ENCODE assay signal across 33 mouse cellular contexts in the genomic region with DNA sequence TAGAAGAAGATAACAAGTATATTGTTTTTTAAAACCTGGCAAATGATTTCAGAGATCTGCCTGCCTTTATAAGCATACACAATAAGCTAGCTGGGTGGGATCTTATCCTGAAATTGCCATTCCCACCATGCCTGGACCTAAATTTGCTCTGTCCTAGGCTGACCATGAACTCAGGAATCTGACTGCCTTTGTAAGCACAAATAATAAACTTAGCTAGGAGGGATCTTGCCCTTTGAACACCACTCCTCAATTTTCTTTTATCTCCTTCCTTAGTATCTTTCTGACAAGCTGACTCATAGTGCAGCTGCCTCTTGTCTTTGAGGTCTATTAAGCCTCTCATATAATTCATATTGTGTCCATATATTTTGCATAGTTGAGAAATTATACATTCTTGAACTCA.
"Had no signal": no experiment of that assay in that cellular context is flagged by ENCODE, and none has a peak within 500 bp of the region (broad histone marks: within the 10 kb centered on the region; RNA-seq: fewer than 3 reads in every experiment).

No protein-coding gene starts in this region.

- H3K4me3 ChIP-seq: heart, embryonic 10.5 days; heart, embryonic 12.5 days; heart, embryonic 13.5 days; heart, embryonic 15.5 days; hindbrain, embryonic 10.5 days; hindbrain, embryonic 12.5 days; hindbrain, embryonic 13.5 days; hindbrain, embryonic 15.5 days; kidney, embryonic 15.5 days; layer of hippocampus, adult 2 months; left cerebral cortex, adult 2 months had no signal

- H3K27ac ChIP-seq: heart, embryonic 10.5 days; heart, embryonic 13.5 days; heart, embryonic 15.5 days; hindbrain, embryonic 10.5 days; hindbrain, embryonic 12.5 days; hindbrain, embryonic 13.5 days; hindbrain, embryonic 14.5 days; hindbrain, embryonic 15.5 days; hindbrain, postnatal 0 days; kidney, embryonic 15.5 days; kidney, postnatal 0 days; layer of hippocampus, adult 2 months; left cerebral cortex, adult 2 months had no signal

- H3K36me3 ChIP-seq: heart, embryonic 10.5 days; heart, embryonic 12.5 days; heart, embryonic 15.5 days; hindbrain, embryonic 10.5 days; hindbrain, embryonic 12.5 days; hindbrain, embryonic 15.5 days; kidney, embryonic 15.5 days had no signal

- H3K9ac ChIP-seq: heart, embryonic 12.5 days; heart, embryonic 13.5 days; heart, embryonic 15.5 days; hindbrain, embryonic 12.5 days; hindbrain, embryonic 13.5 days; hindbrain, embryonic 14.5 days; hindbrain, embryonic 15.5 days; kidney, embryonic 15.5 days had no signal

- H3K27me3 ChIP-seq: heart, embryonic 15.5 days; hindbrain, embryonic 12.5 days; hindbrain, embryonic 15.5 days; kidney, embryonic 15.5 days had no signal

- ATAC-seq: hindbrain, embryonic 16.5 days; hindbrain, postnatal 0 days; inflammation-experienced regulatory T-cells, adult 6 months had no signal

- H3K4me1 ChIP-seq: heart, embryonic 12.5 days; heart, embryonic 13.5 days; heart, embryonic 15.5 days; hindbrain, embryonic 15.5 days; kidney, embryonic 15.5 days had no signal

- H3K4me2 ChIP-seq: heart, embryonic 11.5 days; heart, embryonic 12.5 days; heart, embryonic 13.5 days; heart, embryonic 15.5 days; hindbrain, embryonic 12.5 days; hindbrain, embryonic 13.5 days; hindbrain, embryonic 14.5 days; hindbrain, embryonic 15.5 days; kidney, embryonic 15.5 days had no signal

- DNase-seq: heart, postnatal 10 days; heart, postnatal 14 days; heart, postnatal 36 days; heart, postnatal 4 days; kidney, adult 11 months; kidney, adult 18-20 months; kidney, adult 2 months; kidney, adult 8-10 months; kidney, adult 9 months; kidney, postnatal 10 days; kidney, postnatal 14 days; kidney, postnatal 25 days; kidney, postnatal 36 days; kidney, postnatal 4 days; layer of hippocampus, adult 9-11 months; layer of hippocampus, postnatal 36 days had no signal
